Mouse (Mus musculus): ENCODE measurements around the gene Adamts2.

Gene Adamts2

DNA sequence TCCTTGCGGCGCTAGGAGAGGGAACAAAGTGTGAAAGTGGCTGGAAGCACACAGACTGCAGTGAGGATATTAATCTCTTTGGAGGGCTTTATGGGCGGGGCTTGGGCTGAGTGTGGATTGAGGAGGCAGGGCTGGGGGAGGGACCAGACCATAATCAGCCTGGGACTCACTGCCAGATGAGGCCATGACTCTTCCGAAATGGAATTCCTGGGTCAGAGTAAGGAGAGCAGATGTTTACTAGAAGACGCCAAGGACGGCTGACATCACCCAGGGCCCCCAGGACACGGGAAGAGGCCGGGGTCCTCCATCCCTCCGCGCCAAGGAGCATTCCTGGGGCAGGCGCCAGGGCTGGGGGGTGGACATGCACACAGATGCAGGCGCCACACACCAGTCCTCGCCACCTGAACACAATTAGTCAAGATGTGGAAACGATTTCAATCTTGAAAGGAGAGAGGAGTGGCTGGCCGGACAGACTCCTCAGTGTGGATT, 20.4 kb downstream of the Adamts2 start:
- WGBS: 71% methylated on average over 15 of the region's 15 CpGs

- 86% methylated on average over 3 of the region's 3 CpGs for WGBS
These were observed 21.9 kb downstream of the Adamts2 start for GRCm38 (mm10) chr11:50623806-50624205.

DNA sequence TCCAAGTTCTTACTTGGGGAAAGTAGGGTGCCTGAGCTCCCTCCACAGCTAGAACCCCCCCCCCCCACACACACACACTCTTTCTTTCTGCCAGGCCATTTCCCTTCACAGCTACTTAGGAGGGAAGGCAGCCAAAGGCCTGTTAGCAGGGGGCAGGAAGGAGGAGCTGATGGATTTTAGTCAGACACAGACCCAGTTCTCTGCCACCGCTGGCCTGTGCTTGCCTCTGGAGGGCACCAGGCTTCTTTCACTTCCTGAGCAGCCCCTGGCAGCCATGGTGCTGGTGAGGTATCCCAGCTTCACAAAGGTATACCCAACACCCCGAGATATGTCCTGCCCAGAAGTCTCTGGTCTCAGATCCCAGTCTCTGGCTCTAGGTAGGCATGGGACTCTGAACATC, 22.4 kb downstream of the Adamts2 start:
- WGBS: 53% methylated on average over 2 of the region's 2 CpGs

DNA sequence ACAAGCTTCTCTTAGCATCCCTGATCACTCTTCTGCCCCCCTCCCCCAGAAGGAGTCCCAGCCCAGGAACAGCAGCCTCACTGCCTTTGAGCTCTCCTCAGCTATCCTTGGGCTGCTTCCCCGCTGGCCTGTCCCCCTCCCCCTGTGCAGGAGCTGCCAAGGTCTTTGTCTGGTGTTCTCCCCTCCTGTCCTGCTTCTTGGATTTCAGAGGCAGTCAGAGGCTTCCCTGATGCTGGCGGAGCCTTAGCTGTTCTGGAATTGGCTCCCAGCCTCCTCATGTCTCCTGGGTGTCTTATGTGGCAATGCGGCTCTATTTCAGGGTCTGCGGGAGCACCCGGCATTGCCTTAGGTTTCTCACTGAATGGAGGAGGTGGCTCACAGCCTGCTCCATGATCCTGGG, 22.8 kb downstream of the Adamts2 start:
- 30% methylated on average over 5 of the region's 5 CpGs for WGBS

GRCm38 (mm10) chr11:50628915-50629314, 27.0 kb downstream of the Adamts2 start:
- WGBS: 59% methylated on average over 3 of the region's 3 CpGs

- 86% methylated on average over 2 of the region's 2 CpGs for WGBS
These were observed 28.6 kb downstream of the Adamts2 start for GRCm38 (mm10) chr11:50630462-50630861.

GRCm38 (mm10) chr11:50632270-50632669, 30.4 kb downstream of the Adamts2 start:
- WGBS: 9% methylated on average over 4 of the region's 4 CpGs

- 62% methylated on average over 2 of the region's 2 CpGs for WGBS
These were observed 33.2 kb downstream of the Adamts2 start for GRCm38 (mm10) chr11:50635051-50635590.

DNA sequence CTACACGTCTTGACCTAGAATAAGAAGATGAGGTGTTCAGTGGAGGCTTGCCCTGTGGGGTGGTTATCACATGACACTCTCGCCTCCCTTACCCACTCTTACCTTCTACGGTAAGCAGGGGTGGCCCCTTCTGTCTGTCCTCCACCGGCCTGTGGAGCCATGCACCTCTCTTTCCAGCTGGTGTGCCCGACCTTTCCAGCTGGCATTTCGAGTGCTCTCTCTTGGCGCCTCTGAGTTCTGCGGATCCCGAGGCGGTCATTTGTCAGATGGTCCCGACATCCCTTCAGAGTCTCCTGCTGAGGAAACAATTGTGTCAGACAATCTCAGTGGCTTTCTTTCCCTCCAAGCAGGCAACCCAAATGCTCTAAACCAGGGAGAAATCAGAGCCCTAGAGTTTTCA, 35.1 kb downstream of the Adamts2 start:
- WGBS: 96% methylated on average over 11 of the region's 11 CpGs

DNA sequence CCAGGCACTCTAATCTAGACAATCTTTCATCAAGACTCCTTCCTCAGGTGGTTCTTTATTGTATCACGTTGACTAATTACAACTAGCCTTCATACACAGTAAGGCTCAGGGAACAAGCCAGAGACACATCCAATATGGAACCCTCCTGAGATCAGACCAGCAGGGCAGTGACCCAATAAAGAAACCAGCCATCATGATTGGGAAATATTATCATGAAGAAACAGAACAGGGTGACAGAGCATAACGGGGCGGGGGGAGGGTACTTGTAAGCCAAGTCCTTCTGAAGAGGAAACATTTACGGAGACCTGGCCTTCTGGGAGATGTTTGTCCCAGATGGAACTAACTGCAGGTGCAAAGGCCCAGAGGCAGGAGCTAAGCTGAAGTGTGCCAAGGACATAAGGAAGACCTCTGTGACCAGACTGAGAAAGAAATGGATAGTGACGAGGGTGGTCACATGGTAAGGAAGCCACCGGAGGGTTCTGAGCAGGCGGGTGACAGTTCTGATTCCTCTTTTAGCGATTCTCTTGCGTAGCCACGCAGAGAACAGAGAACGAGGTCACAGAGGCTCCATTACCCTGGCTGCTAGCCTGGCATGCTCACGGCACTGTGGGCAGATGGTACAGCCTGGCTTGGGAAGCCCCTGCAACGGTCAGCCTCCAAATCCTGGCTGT, 36.4 kb downstream of the Adamts2 start:
- WGBS: 80% methylated on average over 13 of the region's 13 CpGs

DNA sequence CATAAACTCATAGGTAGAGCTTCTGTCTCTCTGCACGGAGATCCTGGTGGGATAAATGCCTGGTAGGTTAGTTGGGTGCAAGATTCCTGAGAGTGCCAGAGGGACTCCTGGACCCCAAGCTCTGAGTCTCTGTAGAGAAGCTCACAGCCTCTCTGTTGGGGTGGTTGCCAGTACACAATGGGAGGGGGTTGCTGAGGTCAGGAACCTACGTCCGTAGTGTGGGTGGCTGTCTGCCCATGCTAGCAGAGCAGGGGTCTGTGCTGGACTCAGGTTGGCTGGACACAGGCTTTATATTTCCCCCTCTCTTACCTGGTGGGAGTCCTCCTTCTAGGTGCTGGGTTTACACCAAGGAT, 37.0 kb downstream of the Adamts2 start:
- WGBS: 79% methylated on average over 3 of the region's 3 CpGs

DNA sequence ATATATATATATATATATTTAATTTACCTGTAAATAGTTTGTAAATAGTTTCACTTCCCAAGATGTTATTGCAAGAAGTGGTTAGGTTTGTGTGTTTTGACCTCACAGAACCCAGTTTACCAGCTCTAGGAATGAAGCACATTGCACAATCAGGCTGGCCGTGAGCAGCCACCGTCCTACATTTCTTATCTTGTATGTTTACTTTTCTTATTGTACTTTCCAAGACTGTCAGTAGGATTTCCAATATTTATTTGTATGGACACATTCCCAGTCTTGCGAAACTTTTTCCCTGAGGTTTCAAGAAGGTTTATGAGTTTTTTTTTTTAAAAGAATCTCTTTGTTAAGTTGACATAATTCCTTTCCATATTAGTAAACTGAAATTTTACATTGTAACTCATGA, 40.7 kb downstream of the Adamts2 start:
- WGBS: 77% methylated on average over 3 of the region's 3 CpGs

DNA sequence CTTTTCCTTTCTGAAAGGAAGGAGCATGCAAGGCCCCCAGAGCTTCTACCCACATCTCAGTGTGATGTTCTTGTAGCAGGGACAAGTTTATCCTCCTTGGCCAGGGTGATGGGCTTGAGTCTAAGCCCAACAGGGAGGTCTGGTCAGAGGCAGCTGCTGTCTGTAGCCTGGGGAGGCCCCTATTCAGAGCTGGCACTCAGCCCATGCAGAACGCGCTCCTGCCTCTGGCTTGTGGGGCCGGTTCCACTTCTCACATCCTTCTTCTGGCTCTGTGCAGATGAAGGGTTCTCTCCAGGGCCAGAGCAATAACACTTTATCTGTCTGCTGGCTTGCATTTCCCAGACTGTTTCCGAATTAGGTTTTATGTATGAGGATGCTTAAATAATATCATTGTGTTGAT, 44.3 kb downstream of the Adamts2 start:
- 44% methylated on average over 4 of the region's 4 CpGs for WGBS

GRCm38 (mm10) chr11:50648143-50648807, 46.4 kb downstream of the Adamts2 start:
- 84% methylated on average over 4 of the region's 4 CpGs for WGBS

DNA sequence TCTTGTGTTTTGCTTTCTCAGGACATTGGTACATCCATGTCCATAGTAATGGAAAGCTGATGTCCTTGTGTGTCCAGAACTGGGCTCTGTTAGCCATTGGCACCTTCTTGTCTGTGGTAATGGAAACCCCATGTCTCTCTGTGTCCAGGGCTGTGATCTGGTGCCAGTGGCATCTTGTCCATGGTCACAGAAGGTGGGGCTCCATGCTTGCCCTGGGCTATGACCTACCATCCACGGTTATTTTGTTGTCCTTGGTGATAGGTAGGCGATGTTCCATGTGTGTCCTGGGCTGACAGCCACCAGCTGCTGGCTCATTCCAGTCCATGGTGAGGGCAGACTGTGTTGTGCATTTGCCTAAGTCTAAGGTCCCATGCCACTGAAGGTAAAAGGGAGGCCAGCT, 48.2 kb downstream of the Adamts2 start:
- whole genome bisulfite sequencing: 82% methylated on average over 2 of the region's 2 CpGs

GRCm38 (mm10) chr11:50653746-50654431, 52.0 kb downstream of the Adamts2 start:
- WGBS: 73% methylated on average over 9 of the region's 9 CpGs

DNA sequence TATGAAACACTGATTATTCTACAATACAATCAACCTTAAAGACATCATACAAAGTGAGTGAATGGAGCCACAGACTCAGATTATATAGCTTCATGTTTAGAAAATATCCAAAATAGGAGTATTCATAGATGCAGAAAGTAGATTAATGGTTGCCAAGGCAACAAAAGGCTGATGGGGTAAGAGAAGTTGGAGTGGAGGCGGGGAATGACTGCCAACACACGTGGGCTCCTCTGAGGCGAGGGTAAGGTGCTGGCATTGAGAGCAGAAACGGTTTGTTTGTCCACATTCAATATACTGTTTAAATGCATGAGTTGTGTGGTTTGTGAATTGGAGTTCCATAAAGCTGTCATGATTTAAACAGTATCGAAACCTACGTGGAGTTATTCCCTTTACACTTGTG, 56.9 kb downstream of the Adamts2 start:
- 56% methylated on average over 6 of the region's 6 CpGs for WGBS

- 82% methylated on average over 3 of the region's 3 CpGs for WGBS
These were observed 60.3 kb downstream of the Adamts2 start for GRCm38 (mm10) chr11:50662176-50662575.

DNA sequence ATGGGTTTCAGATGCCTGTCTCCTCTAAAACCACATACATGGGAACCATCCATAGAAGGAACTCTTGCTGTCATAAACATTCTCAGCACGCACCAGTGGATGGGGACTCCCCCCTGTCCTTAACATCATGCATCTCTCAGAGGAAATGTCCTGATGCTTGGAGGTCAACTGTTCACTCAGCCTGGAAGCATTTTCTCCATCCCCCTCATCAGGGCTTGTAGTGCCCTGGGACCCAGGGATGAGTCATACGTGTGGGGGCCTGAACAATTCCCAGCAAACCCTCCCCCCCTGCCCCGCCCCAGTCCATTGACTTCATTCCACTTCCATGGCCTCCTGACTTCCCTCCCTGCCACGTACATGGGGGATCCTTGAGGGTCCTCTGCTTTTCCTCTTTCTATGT, 62.9 kb downstream of the Adamts2 start:
- WGBS: 87% methylated on average over 4 of the region's 4 CpGs

GRCm38 (mm10) chr11:50669542-50670362, 67.9 kb downstream of the Adamts2 start:
- 69% methylated on average over 9 of the region's 9 CpGs for WGBS

DNA sequence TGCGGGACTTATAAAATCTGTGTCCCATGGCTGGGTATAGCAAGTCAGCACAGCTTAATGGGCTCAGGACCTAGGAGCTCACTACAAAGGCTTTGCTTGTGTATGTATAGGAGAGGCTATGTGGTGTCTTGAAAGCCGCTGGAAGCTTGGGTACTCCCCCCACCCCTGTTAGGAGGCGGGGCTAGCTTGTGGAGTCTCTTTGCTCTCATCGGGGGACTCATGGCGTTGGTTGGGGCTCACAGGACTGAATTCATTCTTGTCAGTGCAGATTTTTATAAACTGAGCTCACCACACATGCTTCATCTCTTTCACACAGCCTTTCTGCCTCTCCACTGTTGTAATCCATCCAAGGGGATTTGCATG, 68.5 kb downstream of the Adamts2 start:
- 65% methylated on average over 5 of the region's 5 CpGs for WGBS

GRCm38 (mm10) chr11:50670881-50671280, 69.0 kb downstream of the Adamts2 start:
- 94% methylated on average over 1 of the region's 1 CpGs for WGBS
